Mouse (Mus musculus) cerebellum, postnatal 36 days (tissue): Measurements from ENCODE around the gene Alg10b.
A peak's percentile ranks its signal among the peaks of the same experiment; 100 is the strongest.
"Not testable (repeated sequence)": the region's sequence is repeated elsewhere in the genome, so short reads cannot be mapped to it uniquely, and the experiment has no call there.

Source experiments
- DNase-seq, 2 experiments: peaks; one replicate each; pipeline ENCODE4 v3.0.0; 2021 to 2022; ENCODE audit warnings: mixed read lengths in 2 of 2

Alg10b gene

GRCm38 (mm10) chr15:90223969-90224750 is at the start of gene Alg10b:
Alg10b (plus strand) TSS chr15:90224311.
- peak; percentile 81 to 85 for DNase-seq

DNA sequence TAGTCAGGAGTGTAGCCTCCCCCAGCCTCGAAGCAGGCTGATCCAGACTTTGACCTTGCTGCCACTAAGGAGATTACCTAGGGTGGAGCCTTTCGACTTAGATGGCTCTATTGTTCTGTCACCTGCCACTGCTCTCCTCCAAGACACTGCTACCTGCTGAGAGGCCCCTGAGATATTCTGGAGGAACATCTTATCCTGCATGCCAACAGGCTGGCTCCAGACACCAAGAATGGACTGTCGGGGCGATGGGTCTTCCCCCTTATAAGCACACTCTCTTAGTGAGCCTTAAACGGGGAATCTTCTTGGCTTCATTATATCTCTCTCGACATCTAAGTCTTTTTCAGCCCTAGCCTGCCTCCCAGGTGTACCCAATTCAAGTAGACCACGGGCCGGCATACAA is 41.0 kb upstream of the Alg10b start:
- DNase-seq = not testable (repeated sequence)

DNA sequence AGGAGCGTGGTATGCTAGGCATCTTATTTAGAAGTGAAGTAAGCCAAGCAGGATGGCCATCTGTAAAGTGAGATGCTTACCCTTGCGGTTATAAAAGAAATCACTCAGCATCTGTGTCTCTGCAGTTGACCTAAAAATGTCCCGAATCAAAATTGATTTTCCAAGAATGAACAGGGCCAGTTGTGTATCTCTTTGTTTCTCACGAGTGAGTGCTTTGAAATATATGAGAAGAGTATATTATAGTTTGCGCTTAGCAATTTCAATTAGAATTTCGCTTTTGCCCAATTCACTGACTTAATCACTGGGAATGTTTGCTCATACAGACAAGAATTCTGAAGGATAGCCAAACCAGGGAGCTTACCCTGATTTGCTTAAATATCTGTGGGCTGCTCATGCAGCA is 40.6 kb upstream of the Alg10b start:
- no peak for DNase-seq

DNA sequence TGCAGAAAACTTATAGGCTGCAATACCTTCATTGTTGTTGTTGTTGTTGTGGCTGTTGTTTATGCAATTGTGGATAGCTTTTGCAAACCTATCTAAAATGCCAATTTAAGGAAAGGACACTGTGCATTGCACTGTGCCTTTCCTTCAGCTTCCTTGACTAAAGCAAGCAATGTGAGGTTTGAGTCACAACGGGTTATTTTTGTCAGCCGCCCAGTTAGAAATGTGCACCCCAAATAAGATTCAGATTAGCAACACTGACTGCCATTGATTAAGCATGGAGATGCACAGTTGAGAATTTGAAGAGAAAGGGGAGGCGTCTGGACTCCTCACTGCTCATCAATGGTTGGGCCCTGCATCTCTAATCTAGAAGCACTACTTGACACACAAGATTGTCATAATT is 39.4 kb upstream of the Alg10b start:
- no peak for DNase-seq

DNA sequence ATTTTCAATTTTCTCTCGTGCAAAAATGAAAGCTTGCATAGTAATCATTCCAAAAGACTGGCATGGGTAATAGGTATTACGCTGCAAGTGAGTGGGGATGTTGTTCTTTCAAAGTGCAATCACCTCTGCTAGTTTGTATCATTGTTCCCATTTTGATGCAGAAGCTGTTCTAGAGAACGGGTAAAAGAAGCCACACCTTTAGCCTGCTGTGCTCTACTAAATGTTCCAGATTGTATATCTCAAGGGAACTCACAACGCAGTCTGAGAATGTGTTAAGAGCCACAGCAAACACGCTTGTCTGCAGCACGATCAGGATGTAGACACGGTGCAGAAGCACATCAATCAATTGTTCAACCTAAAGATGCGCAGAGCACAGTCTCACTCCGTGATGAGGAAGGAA is 34.6 kb upstream of the Alg10b start:
- DNase-seq = no peak

GRCm38 (mm10) chr15:90213946-90214345 is 10.2 kb upstream of the Alg10b start:
- no peak for DNase-seq

GRCm38 (mm10) chr15:90214913-90215312 is 9.2 kb upstream of the Alg10b start:
- DNase-seq = peak; percentile 55 to 72

- DNase-seq = peak in 1 of 2 experiments; percentile 21
Measured at GRCm38 (mm10) chr15:90225058-90225575, 1.0 kb downstream of the Alg10b start.

GRCm38 (mm10) chr15:90237657-90238056 is 13.5 kb downstream of the Alg10b start:
- no peak for DNase-seq

DNA sequence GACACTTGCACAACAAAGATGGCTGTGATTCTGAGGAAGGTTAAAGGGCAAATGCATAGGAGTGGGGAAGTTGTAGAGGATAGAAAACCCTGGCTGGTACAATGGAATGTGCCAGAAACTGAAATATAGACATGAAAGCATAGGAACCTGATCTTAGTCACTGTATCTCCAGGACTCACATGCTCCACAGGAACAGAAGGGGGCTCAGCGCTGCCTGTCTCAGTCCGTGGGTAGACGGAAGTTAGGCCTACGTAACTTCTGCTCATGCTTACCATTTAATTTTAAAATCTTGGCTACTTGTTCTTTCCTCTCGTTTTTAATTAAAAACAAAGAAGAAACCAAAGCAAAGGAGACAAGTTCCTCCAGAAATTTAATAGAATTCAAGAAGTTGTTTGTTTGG is 20.0 kb downstream of the Alg10b start:
- no peak for DNase-seq

GRCm38 (mm10) chr15:90249694-90250093 is 25.6 kb downstream of the Alg10b start:
- no peak for DNase-seq

DNA sequence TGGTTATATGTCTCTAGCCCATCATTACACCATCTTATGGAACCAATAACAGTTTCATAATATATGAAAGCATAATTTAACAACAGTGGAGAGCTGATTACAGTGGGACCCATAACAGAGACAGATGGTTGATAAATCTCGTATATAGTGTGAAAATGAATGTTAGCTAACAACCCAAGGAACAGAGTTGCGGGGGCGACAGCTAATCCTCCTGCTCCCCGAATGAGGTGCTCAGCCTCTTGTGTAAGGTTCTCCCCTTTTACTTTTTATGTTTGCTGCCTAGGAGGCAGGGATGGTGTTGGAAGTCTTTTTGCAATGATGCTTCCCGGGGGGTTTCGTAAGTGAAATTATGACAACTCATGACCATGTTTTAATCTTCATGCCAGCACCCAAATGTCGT is 58.8 kb downstream of the Alg10b start:
- DNase-seq = no peak
